Mouse (Mus musculus): Measurements from ENCODE around the gene Exoc8.

GRCm38 (mm10) chr8:124869708-124870107, 27.8 kb downstream of the Exoc8 start:
- no peak for TF ChIP-seq CTCF (IDR thresholded peaks at IDR 0.05; ENCODE audit: extremely low read depth, insufficient read depth, insufficient read length, insufficient replicate concordance)
- no peak for TF ChIP-seq POLR2A (IDR thresholded peaks at IDR 0.05; ENCODE audit: low read depth, low read length)

All from spleen, adult 2 months (tissue).